Mouse (Mus musculus): ENCODE results near the gene Tmc5.

DNA sequence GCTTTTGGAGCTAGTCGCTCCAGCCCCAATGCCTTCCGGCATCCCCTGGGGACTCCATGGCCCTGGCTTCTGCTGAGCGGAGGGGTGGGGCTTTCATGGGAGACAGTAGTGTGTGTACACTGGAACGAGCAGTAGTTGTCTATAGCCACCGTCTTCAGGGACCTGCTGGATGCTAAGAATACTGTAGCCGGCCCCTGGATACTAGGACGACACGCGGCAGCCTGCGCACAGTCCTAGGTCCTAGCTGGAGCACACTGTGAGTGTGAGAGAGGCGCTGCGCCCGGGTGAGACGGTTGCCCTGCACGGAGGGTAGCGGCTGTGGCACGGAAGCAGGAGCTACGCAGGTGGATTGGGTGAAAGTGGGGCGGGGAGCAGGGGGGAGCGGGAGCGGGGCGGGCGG lies at the start of gene Tmc5:
- TF ChIP-seq EP300 (IDR thresholded peaks at IDR 0.05) (no peak), CTCF (IDR thresholded peaks at IDR 0.05) (no peak)
